Mouse (Mus musculus) heart, postnatal 25 days (tissue): ENCODE measurements around the gene Tarbp2. TPM values are rescaled to one million over a fixed set of nuclear protein-coding genes. Genes with fewer than 3 reads are reported as not detected.

Experiments used
- DNase-seq: peaks from one replicate; pipeline ENCODE4 v3.0.0; 2022; ENCODE audit warnings: low spot score
- intact Hi-C: fragments of 180-260 bp; cut with DNase I; formaldehyde crosslinking; loops from one replicate; pipeline ENCODE4 v1.15.1; 2025
- total RNA-seq, 2 experiments: library from RNA; stranded (reverse); gene quantifications; 2 replicates each; pipeline ENCODE4 v1.2.3; 2021

Tarbp2 gene
- total RNA-seq, 2 experiments from 2014 or later, result 46.6 to 47.6 TPM

- DNase-seq, result no peak
- intact Hi-C loops, result no loop called here
These were observed 13.8 kb upstream of the Tarbp2 start for GRCm38 (mm10) chr15:102503924-102504782.

GRCm38 (mm10) chr15:102505073-102505769 lies 12.8 kb upstream of the Tarbp2 start:
- DNase-seq, result no peak
- intact Hi-C loops, result no loop called here

- no peak for DNase-seq
- intact Hi-C loops, result no loop called here
These were observed 12.1 kb upstream of the Tarbp2 start for GRCm38 (mm10) chr15:102505770-102506463.

- DNase-seq, result no peak
- intact Hi-C loops, result no loop called here
These were observed 11.5 kb upstream of the Tarbp2 start for GRCm38 (mm10) chr15:102506464-102506830.

GRCm38 (mm10) chr15:102506864-102507263 lies 11.1 kb upstream of the Tarbp2 start:
- DNase-seq, result no peak
- intact Hi-C loops, result no loop called here

DNA sequence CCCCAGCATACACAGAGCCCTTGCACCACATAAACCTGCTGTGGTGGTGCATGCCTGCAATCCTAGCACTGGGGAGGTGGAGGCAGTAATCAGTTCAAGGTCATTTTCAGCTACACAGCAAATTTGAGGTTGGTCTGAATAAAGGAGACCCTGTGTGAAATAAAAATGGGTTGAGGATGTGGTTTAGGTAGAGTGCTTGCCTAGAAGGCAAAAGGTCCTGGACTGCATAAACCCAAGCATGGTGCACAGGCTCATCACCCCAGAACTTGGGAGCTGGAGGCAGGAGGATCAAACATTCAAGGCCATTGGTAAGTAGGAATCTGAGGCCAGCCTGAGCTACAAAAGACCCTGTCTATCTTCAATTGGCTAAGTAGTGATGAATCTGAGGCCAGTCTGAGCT lies 10.4 kb upstream of the Tarbp2 start:
- no peak for DNase-seq
- intact Hi-C loops, result no loop called here

- DNase-seq, result no peak
- intact Hi-C loops, result no loop called here
These were observed 9.7 kb upstream of the Tarbp2 start for GRCm38 (mm10) chr15:102508336-102508735.

DNA sequence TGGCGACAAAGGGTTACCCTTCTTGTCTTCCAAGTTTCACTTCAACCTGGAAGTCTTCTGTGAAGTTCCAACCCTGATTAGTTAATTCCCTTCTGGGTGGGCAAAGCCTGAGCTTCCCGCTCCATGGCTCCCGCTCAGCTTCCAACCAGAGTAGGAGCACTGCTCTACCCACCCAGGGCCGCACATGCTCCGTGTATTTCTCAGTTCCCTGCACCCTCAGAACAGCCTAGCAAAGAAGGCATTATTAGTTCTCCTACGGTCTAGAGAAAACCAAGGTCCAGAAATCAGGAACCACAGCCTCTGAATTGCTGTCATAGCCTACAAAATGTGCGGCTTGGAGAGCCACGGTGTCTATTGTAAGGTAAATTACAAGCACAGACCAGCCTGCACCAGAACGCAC lies 7.9 kb upstream of the Tarbp2 start:
- intact Hi-C loops, result no loop called here
- no peak for DNase-seq

DNA sequence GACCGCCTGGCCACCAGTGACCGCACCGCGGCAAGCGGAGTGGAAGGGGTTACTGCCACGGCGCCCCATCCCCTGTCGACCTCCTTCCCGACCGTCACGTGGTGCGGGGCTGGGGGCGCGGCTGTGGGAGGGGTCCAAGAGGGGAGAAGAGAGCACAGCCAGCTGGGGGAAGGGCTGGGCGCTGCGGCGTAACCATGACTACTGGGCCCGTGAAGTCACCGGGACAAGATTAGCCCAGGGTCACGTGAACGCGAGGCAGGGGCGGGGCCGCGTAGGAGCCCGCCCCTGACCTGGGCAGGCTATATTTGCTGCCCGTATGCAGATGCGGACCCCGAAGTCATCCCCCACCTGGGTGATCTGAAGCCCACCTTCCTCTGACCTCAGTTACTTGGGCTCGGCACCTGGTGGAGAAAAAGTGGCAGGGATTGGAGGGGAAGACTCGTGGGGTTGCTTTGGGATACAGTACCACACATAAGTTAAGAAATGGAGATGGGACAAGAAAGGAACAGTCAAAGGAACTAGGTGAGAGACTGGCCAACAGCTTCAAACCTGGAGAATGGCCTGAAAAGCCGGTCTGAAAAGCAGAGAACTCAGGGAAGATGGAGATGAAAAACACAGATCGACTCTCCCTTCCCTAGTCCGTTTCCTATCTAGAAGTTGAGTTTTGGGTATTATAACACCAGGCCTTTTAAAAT lies 7.3 kb upstream of the Tarbp2 start:
- peak; percentile 70 for DNase-seq
- intact Hi-C loops, result no loop called here

DNA sequence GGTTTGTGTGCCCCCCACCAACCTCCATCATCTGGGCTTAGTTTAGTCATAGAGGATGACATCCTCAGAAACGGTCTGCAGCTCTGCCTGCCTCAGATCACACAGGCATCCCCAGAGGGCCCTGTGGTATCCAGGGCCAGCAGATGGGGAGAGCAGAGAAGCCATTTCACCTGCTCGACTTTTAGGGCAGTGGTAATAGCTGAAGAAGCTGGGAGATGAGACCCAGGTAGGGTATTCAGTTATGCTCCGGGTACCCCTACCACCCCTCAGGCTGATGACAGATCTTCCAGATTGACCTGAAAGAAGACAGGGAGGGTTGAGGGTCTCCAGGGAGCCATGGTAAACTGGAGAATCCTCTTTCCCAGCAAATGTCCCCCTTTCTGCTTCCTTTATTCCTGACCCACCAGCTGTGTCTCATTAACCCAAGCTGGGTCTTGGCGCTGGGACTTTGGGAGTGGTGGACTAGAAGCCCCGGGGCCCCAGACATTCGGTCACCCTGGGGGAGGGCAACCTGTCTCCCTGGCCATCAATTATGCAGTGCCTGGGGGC lies 6.6 kb upstream of the Tarbp2 start:
- intact Hi-C loops, result no loop called here
- DNase-seq, result no peak

GRCm38 (mm10) chr15:102512010-102512409 lies 6.0 kb upstream of the Tarbp2 start:
- no peak for DNase-seq
- intact Hi-C loops, result no loop called here

GRCm38 (mm10) chr15:102512471-102512870 lies 5.5 kb upstream of the Tarbp2 start:
- intact Hi-C loops, result no loop called here
- DNase-seq, result no peak

DNA sequence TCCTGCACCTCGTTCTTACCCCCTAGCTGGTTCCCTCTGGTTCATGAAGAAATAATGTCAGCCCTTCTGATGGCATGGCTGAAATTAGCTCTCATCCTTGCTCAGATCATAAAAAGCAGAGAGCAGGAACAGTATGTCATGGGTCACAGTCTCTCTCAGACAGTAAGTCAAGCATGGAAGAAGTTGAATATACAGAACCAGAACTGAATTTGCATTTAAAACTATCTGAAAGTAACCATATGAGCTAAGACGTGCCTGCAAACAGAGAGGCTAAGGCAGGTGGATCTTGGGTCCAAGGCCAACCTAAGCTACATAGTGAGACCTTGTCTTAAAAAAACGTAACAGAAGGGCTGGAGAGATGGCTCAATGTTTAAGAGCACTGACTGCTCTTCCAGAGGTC lies 5.0 kb upstream of the Tarbp2 start:
- no peak for DNase-seq
- intact Hi-C loops, result no loop called here

DNA sequence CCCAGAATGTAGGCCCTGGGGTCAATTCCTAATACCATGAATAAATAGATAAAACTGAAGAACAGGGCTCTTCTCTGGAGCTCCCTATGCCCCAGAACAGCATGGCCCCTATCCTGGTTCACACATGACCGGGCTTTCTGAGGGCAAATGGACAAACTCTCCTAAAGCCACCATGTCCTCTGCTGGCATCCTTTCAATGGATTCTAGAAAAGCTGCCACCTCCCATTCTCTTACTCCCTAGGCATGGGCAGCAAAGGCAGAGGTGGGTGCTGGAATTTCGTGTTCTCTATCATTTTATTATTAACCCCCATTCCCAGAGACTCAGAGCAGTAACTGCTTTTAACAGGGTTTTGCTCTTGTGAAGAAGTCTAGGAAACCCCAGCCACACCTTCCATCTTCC lies 2.7 kb upstream of the Tarbp2 start:
- DNase-seq, result no peak
- intact Hi-C loops, result no loop called here

DNA sequence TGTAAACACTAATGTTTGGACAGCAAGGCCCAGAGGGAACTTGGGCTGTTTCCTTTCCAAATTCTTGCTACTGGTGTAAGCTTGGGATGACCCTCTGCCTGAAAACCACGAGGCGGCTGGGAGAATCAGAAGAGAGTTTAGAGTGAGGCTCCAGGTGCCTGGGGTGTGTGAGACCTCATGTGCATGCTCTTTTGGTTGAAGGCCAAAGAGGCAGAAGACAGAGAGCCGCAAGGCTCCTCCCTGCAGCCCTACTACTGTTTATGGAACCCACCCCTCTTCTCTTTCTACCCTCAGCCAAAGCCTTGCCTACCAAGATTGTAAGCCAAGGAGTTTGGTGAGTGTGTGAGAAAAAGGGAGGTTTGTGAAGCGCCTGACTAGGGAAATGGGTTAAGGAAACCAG lies 2.2 kb upstream of the Tarbp2 start:
- DNase-seq, result no peak
- intact Hi-C loops, result no loop called here

GRCm38 (mm10) chr15:102516293-102516692 lies 1.7 kb upstream of the Tarbp2 start:
- DNase-seq, result no peak
- intact Hi-C loops, result no loop called here

DNA sequence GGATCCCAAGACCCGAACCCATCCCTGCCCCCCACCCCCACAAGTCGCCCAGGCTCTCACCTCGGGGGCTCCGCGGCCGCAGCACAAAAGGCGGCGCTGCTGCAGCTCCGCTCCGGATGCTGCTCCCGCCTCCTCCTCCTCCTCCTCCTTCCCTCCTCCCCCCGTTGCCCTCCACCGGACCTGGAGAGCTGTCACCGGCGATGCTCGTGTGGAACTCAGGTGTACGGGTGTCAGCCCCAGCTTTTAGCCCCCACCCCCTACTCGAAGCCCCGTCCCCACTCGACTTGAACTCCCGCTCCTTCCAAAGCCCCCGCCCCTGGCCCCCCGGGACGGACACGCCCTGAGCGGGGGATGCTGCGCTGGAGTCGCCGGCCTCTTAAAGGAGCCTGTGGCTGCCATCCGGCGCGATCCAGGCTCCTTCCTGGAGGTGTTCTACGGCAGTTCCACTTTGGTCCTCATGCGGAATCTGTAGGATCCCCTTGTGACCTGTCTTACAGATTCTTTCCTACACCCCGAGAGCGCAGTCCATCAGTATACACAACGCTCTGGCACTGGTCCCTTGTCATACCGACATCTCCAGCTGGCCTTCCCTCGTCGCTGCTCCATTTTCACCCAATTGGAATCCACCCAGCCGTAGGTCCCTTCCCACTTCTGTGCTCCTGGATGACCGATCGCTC lies 1.1 kb upstream of the Tarbp2 start, which contains the start of gene Map3k12:
Gene Map3k12, minus strand, starts transcription at position 337 of the 677 bp plus-strand sequence.
- intact Hi-C loops, result no loop called here
- DNase-seq, result peak; percentile 56

DNA sequence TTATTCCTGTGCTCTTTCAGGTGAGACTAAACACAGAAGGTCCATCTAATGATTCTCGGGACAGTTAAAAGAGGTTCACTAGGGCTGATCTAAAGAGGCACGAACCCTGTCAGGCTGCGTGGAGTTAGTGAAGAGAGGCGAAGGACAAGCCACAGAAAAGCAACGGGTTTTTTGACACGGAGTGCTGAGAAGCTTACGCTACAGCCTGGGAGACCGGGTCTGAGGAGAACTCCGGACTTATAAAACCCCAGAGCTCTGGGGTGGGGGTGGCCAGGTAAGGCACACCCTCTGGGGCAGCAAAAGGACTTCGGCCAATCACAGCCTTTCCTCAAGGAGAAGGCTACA lies 389 bp upstream of the Tarbp2 start:
- intact Hi-C loops, result no loop called here
- DNase-seq, result no peak

DNA sequence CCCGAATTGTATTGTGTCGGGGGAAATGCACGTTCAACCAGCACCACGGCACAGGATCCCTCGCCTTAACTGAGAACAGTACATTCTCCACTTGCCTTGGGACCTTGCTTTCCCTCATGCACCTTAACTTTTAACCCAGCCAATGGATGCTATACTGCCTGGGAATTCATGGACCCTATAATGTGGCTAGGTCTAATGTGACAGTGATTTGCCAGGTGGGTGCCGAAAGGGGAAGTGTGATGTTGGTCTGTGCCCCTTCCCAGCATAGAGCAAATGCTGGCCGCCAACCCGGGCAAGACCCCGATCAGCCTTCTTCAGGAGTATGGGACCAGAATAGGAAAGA lies 838 bp downstream of the Tarbp2 start:
- intact Hi-C loops, result loop anchor here (2.0 kb wide), 1 partner anchor 48 kb away; the partner anchor contains the start of gene Pcbp2
- no peak for DNase-seq
